Mouse (Mus musculus) urinary bladder, adult 18-20 months (tissue): ENCODE measurements around the gene Id2.

Experiments used
- DNase-seq, 2 experiments: peaks; one replicate each; pipeline ENCODE4 v3.0.0; 2022; ENCODE audit warnings: low spot score in 2 of 2, mixed read lengths in 2 of 2

Gene Id2

GRCm38 (mm10) chr12:25097052-25097209 is at the start of gene Id2:
Gene Id2, minus strand, starts transcription at chr12:25097140.
- no peak for DNase-seq

GRCm38 (mm10) chr12:25145344-25145698 is 48.4 kb upstream of the Id2 start:
- no peak for DNase-seq

- DNase-seq, result no peak
These were observed 47.8 kb upstream of the Id2 start for GRCm38 (mm10) chr12:25144591-25145343.

DNA sequence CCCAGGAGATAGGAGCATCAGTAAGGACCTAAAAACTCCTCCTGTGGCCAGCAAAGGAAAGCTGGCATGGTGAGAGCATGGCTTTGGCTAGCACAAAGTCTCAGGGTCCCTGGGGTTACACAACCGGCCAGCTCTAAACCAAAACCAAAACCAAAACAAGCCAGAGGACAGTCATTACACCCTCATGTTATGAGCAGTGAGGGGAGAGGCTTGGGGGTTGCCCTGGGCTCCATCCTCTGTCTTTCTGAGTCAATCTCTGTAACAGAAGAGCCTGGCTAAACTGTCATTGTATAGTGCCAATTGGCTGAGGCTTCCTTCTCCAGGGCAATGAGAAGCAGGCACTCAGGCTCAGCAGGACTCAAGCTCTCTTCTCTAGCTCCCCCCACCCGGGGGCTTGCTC is 46.6 kb upstream of the Id2 start:
- DNase-seq, result no peak

DNA sequence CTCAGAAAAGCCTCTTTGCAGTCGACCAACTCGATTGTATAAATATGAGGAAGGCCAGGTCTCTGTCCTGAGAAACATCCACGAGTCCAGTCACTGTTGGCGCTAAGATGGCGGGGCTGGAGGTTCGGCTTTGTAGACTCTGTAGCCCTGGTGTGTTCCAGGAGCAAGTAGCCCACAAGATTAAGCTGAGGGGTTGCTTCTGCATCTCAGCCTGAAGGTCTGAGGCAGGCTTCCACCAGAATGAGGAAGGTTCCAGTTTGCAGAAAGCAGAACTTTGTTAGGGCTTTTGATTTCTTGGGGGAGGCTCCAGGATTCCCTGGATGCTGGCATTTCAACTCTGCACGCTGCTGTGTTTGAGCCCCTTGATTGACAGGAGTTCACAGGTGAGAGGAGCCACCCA is 45.3 kb upstream of the Id2 start:
- no peak for DNase-seq

DNA sequence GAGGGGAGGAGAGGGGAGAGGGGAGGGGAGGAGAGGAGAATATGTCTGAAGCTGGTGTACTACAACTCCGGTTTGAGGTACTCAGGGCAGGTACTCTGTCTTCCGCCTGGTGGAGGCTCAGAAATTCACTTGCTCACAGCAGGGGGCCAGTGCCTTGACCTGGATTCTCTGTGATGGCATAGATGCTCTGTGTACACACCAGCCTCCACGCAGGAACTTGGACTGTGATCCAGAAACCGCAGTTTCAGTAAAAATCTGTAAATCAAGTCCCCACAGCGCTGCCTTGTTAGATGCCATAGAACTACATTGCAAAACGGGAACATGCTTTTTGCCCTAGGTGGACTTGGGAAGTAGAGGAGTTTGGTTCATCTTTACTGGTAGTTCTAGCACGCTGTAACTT is 44.4 kb upstream of the Id2 start:
- DNase-seq, result no peak

DNA sequence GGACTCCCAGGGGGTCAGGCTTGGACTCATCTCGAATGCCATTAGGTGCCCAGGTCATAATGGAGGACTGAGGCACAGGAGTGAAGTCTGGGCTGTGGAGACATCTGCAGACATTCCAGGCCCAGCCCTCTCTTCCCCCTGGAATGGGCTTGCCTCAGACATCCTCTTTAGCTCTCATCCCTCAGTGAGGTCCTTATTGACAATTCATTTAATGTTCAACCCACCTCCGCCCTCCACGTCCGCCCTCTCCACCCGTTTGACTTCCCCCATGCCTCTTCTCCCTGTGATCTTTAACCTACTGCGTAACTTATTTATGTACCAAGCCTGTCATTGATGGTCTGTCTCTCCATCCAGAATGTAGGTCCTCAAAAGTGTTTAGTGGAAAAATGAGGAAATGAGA is 43.2 kb upstream of the Id2 start:
- no peak for DNase-seq

GRCm38 (mm10) chr12:25138616-25139015 is 41.7 kb upstream of the Id2 start:
- DNase-seq, result no peak

GRCm38 (mm10) chr12:25132046-25132445 is 35.1 kb upstream of the Id2 start:
- no peak for DNase-seq

- DNase-seq, result no peak
These were observed 30.7 kb upstream of the Id2 start for GRCm38 (mm10) chr12:25127629-25128028.

DNA sequence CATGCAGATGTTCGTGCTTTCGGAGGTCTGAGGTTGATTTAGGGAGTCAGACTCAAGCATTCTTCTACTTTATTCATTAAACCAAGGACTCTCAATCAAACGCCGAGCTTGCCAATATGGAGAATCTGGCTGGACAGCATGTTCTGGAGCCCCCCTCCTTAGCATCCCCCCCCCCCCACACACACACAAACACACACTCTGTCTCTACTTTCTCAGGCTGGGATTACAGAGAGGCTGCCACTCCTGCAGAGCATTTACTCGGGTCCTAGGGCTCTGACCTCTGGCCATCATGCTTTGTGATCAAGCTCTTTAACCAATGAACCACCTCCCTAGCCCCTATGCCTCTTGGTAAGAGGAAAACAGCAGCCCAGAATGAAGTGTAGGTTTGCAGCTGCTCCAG is 29.3 kb upstream of the Id2 start:
- DNase-seq, result no peak

DNA sequence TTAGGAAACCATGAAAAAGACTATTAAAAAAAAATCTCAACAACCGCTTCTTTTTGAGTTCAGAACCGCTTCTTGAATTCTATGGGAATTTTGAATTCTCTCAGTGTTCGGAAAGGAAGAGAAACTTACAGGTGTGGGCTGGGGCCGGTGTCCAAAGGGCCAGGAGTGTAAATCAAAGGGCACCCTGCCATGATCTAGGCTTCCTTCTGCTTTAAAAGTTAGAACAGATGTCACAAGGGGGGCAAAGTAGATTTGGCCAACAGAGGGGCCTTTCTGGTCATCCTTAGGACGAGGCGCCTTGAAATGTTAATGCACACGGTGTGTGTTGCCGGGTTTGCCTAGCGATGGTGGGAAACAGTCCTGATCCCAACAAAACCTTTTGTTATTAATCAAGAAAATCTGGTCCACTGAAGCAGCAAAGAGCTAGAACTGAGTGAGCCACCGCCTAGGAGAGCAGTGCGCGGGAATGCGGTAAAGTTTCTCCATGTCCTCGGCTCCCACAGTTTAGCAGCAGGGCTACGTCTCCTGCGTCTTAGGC is 28.4 kb upstream of the Id2 start:
- DNase-seq, result no peak

DNA sequence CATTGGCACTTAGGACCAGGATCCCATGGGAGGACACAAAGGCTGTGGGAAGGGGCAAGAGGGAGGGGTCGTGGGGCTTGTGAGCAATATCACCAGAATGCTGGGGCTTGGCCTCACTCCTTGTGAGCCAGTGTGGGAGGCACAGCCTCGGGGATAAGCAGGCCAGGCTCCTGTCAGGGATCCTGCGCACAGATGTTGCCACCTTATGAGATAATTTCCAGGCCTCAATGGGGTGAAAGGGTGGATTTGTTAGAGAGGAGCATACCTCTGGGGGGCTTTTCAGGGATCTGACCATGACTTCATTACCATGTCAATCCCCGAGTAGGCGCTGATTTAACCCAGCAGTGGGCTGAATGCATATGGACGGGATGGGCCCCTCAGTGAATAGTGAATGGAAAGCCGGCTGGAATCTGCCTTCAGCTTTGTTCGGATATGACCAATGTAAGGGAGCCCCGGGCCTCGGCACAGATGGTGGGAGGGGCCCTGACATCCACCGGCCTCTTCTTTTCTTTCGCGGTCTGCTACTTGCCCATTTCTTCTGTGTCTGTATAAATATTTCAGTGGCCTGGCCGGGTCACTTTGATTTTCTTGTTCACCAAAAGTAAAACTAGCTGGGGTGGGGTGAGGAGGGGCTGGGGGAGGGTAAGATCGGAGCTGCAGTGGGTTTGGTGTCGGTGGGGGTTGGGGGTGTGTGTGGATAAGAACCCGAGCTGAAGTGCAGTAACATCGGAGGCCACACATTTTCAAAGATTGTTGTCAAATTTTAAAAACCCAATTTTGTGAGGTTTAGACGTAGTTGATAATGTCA is 27.7 kb upstream of the Id2 start:
- no peak for DNase-seq

GRCm38 (mm10) chr12:25120753-25121152 is 23.8 kb upstream of the Id2 start:
- DNase-seq, result no peak

- no peak for DNase-seq
These were observed 22.3 kb upstream of the Id2 start for GRCm38 (mm10) chr12:25119278-25119677.

GRCm38 (mm10) chr12:25117856-25118511 is 21.0 kb upstream of the Id2 start:
- peak in 1 of 2 experiments; percentile 16 for DNase-seq

- no peak for DNase-seq
These were observed 19.2 kb upstream of the Id2 start for GRCm38 (mm10) chr12:25116126-25116525.

GRCm38 (mm10) chr12:25114426-25114825 is 17.5 kb upstream of the Id2 start:
- no peak for DNase-seq

DNA sequence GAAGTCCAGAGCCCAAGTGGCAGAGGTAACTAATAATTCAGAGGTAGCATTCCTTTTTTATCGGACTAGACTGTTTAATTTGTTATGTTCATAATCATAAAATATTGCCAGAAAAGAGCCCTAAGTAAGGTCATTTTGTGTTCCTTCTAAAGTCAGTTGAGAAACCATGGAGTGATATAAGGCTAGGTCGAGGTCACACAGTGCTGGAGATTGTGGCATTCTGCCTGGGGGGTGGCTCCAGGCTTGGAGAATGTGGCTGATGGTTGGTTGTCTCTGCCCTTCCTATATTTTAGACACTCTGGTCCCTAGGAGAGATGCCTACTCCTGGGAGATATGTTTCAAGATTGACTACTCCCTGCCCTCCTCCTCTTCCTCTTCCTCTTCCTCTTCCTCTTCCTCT is 16.4 kb upstream of the Id2 start:
- no peak for DNase-seq

DNA sequence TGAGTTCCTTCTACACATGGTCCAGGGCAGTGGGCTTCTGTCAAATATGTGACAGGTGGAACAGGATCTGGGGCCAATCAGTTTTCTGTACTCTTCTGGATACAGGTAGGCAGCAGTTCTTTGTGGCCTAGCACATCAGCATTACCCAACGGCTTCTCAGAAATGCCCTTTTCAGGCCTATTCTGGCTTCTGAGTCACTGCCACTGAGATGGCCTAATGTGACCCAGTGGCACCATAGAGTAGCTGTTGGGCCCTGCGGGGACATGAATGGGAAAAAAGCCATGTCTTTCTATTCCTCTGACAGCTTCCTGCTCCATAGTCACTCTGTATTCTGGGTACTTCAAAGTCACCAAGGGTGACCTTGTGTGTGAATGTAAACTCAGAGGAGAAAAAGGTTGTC is 15.9 kb upstream of the Id2 start:
- DNase-seq, result no peak

- no peak for DNase-seq
These were observed 13.7 kb upstream of the Id2 start for GRCm38 (mm10) chr12:25110682-25111078.

GRCm38 (mm10) chr12:25109971-25110681 is 13.2 kb upstream of the Id2 start:
- DNase-seq, result peak; percentile 50 to 77
